Mouse (Mus musculus) embryonic facial prominence, embryonic 13.5 days (tissue): ENCODE measurements at regions not wholly inside any gene's neighbourhood (a gene's known extent, or its start where the extent isn't known, plus 50 kb on each side); places are given as distances from the start of the nearest gene placed in this dataset.
"Not testable (repeated sequence)": the region's sequence is repeated elsewhere in the genome, so short reads cannot be mapped to it uniquely, and the experiment has no call there.

ENCODE experiments used
- ATAC-seq: fragments of 200-750 bp; cut with Nextera tagmentation; 2 replicates; pipeline ENCODE4 v1.8.0; 2017; ENCODE audit warnings: low read depth; ENCODE audit not compliant: insufficient number of reproducible peaks, insufficient read depth, low FRiP score, low TSS enrichment
- H3K27ac ChIP-seq: fragments of 300-500 bp; sonication (generic); 2 replicates; pipeline ENCODE4 v1.5.1; 2015; ENCODE audit warnings: moderate library complexity, mild to moderate bottlenecking, inconsistent platforms
- H3K27me3 ChIP-seq: fragments of 300-500 bp; sonication (generic); 2 replicates; pipeline ENCODE4 v1.6.1; 2015; ENCODE audit warnings: mild to moderate bottlenecking, inconsistent platforms
- H3K36me3 ChIP-seq: fragments of 300-500 bp; sonication (generic); 2 replicates; pipeline ENCODE4 v1.6.1; 2015; ENCODE audit warnings: mild to moderate bottlenecking, inconsistent platforms
- H3K4me1 ChIP-seq: fragments of 300-500 bp; sonication (generic); 2 replicates; pipeline ENCODE4 v1.6.1; 2015; ENCODE audit warnings: inconsistent platforms
- H3K4me2 ChIP-seq: fragments of 300-500 bp; sonication (generic); 2 replicates; pipeline ENCODE4 v1.6.1; 2015; ENCODE audit warnings: moderate library complexity, mild to moderate bottlenecking, inconsistent platforms
- H3K4me3 ChIP-seq: fragments of 300-500 bp; sonication (generic); 2 replicates; pipeline ENCODE4 v1.5.1; 2015; ENCODE audit warnings: mild to moderate bottlenecking, inconsistent platforms
- H3K9ac ChIP-seq: fragments of 300-500 bp; sonication (generic); 2 replicates; pipeline ENCODE4 v1.6.1; 2015; ENCODE audit warnings: mild to moderate bottlenecking, inconsistent platforms
- H3K9me3 ChIP-seq: fragments of 300-500 bp; sonication (generic); 2 replicates; pipeline ENCODE4 v1.6.1; 2016; ENCODE audit warnings: inconsistent platforms
- WGBS: fragments of 180-500 bp; shearing (Covaris S2); methylation state at CpG from one replicate; pipeline ENCODE4 v1.1.7; 2015; ENCODE audit warnings: mixed read lengths; 5-methylcytosine and 5-hydroxymethylcytosine counted together

DNA sequence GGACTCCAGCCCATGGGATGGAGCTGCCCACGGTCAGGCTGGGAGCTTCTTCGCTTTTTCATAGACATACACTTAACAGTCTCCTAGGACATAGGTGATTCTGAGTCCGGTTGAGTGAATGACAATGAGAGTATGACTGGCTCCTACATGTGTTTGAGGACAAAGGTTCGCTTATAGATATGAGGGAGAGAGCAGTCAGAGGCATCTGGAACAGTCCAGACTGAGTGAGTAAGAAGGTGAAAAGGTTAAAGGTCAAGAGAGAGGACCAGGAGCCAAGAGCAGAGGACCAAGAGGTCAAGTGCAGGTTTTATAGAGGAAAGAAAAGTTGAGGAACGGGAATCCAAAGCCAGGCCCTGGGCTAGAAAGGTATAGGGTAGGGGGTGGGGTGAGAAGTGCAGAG lies 68.7 kb upstream of the Tbl1xr1 start:
- Histone ChIP-seq H3K9me3 (no peaks in the 10 kb centered on the region), H3K27ac (no peak overlapping the region), H3K4me1 (no peaks in the 10 kb centered on the region), H3K4me2 (no peak overlapping the region), H3K36me3 (no peaks in the 10 kb centered on the region), H3K9ac (no peak overlapping the region), H3K4me3 (no peak overlapping the region), H3K27me3 (no peaks in the 10 kb centered on the region)
- WGBS: 83% methylated on average over 5 of the region's 5 CpGs
- no peak for ATAC-seq

DNA sequence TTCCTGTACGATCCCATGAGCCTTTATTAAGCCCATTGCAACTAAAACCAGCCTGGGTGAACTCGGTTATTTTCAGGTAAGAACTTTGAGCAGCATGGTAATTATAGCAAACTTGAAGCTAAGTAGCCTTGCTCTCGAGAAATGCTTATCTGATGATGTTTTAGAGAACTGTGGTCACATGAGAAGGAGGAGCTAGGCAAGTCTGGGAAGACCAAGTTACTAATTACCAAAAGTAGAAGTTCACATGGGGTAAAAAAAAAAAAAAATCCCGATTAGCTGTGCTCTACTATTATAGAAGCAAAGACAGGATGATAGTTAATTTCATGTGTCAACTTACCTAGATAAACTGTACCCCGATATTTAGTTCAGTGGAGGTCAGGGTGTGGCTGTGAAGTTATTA lies 68.0 kb upstream of the Tbl1xr1 start:
- ATAC-seq: no peak

DNA sequence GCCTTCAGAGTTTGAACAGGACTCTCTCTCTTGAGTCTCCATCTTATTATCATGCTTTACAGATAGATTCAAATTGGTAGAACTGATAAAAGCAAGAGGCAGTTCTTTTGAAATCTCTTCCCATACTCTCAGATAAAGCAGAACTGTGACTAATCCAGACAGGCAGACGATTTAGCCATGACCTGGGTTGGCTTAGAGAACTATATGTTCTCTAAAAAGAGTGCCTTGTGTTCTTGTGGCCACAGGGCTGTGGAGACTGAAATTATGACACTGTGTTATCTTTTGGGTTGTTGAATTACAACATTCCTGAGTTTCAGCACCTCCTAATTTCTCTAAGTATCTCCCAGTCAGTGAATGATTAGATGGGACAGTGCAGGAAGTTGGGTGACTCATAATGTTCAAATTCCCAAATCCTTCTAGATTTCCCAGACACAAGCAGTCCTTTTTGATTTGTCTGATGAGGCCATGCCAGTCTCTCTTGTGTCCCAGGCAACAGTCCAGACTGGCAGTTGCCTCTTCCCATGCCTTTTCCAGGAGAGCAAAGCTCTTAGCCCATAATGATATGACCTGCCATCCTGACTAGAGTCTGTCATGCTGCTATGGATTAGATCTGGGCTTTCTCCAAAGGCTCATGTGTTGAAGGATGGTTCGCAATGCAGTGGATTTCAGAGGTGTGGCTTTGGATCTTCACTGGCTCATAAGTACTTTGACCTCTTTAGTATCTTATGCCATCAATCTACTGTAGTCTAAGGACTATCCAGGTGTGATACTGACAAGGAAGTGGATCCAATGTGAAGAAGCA lies 66.4 kb upstream of the Tbl1xr1 start:
- no peaks in the 10 kb centered on the region for H3K4me1 ChIP-seq
- no peak overlapping the region for H3K4me2 ChIP-seq
- no peaks in the 10 kb centered on the region for H3K36me3 ChIP-seq
- H3K9ac ChIP-seq: no peak overlapping the region
- no peaks in the 10 kb centered on the region for H3K27me3 ChIP-seq
- H3K4me3 ChIP-seq: no peak overlapping the region
- H3K9me3 ChIP-seq: no peaks in the 10 kb centered on the region
- H3K27ac ChIP-seq: no peak overlapping the region
- 68% methylated on average over 2 of the region's 2 CpGs for WGBS
- no peak for ATAC-seq

More for the DNA sequence above, 68.0 kb upstream of the Tbl1xr1 start:
- H3K9me3 ChIP-seq: no peaks in the 10 kb centered on the region
- H3K4me1 ChIP-seq: no peaks in the 10 kb centered on the region
- H3K36me3 ChIP-seq: no peaks in the 10 kb centered on the region
- H3K4me2 ChIP-seq: no peak overlapping the region
- no peak overlapping the region for H3K9ac ChIP-seq
- no peaks in the 10 kb centered on the region for H3K27me3 ChIP-seq
- H3K4me3 ChIP-seq: no peak overlapping the region
- WGBS: 77% methylated on average over 5 of the region's 5 CpGs
- no peak overlapping the region for H3K27ac ChIP-seq

DNA sequence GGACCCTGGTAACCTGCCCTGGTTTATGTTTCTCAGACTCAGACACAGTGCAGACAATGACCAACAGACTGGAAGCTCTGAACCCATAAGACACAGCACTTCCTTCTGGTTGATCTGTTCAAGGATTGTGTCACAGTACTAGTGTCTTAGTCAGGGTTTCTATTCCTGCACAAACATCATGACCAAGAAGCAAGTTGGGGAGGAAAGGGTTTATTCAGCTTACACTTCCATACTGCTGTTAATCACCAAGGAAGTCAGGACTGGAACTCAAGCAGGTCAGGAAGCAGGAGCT lies 65.8 kb upstream of the Tbl1xr1 start:
- H3K27me3 ChIP-seq, ATAC-seq, H3K36me3 ChIP-seq, H3K4me3 ChIP-seq, H3K4me1 ChIP-seq, H3K27ac ChIP-seq, H3K9ac ChIP-seq, H3K4me2 ChIP-seq, H3K9me3 ChIP-seq: not testable (repeated sequence)

DNA sequence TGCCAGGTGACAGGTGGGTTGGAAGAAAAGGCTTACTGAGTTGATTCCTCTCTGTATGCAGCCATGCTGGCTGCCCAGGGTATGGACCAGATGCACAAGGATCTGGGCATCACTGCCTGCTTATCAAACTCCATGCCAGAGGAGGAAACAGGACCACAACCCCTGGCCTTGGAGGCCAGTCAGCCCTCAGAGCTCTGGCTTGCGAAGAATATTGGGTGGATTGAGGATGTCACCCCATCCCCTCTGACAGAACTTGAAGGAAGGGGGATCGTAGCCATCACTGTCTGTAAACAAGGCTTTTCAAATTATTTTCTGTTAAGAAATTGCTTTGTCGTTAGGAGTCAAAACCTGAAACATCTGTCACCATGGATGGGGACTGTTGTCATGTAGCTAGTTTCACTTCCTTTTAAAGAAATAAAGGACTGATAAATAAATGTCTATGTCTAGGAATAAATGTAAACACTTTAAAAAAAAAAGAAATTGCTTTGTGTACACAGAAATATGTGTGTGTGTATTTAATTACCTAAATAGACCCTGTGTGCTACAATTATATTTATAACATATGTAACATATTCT lies 55.0 kb upstream of the Tbl1xr1 start:
- WGBS: 66% methylated on average over 3 of the region's 3 CpGs
- no peaks in the 10 kb centered on the region for H3K27me3 ChIP-seq
- no peak for ATAC-seq

DNA sequence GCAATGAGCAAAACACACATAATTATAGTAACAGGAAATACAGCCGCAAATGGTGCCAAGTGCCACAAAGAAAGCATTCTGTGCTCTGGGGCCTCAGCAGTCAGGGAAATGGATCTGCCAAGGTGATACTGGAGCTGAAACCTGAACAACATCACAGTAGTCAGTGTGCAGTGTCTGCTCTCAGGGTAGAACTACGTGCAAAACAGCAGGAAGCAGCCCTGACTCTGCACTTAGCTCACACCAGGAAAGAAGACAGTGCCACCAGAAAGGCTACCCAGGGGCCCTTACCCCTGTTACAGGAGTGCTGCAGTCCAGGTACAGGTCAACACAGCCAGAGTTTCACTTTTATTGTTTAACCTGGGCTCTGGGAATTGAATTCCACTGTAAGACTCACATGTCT lies 54.0 kb upstream of the Tbl1xr1 start:
- Histone ChIP-seq H3K4me2 (no peak overlapping the region), H3K36me3 (no peaks in the 10 kb centered on the region), H3K9me3 (no peaks in the 10 kb centered on the region), H3K4me3 (no peak overlapping the region), H3K4me1 (peaks cover 29% of the 10 kb centered on the region), H3K27ac (no peak overlapping the region), H3K27me3 (no peaks in the 10 kb centered on the region), H3K9ac (no peak overlapping the region)
- ATAC-seq: no peak
- WGBS: 44% methylated on average over 2 of the region's 2 CpGs

More for the DNA sequence above, 55.0 kb upstream of the Tbl1xr1 start:
- Histone ChIP-seq H3K4me1 (peaks cover 29% of the 10 kb centered on the region), H3K9ac (no peak overlapping the region), H3K9me3 (no peaks in the 10 kb centered on the region), H3K4me2 (no peak overlapping the region), H3K36me3 (no peaks in the 10 kb centered on the region), H3K4me3 (no peak overlapping the region), H3K27ac (no peak overlapping the region)

DNA sequence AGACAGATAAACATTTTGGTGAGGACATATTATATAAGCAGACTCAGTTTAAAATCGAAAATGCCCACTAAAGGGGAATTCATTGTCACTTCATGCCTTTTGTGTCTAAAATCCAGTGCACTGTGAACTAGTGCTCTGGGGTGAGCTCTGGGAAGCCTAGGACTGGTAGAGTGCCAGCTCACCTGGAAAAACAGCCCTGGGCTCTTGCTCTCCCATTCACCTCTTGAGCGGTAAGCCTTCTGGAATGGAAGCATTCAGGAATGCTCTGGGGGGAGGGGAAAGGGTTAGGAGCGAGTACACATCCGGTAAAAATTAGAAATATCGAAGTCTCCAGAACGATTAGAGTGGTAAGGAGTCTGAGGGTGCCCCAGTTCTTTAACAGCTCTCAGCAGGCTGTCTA lies 53.4 kb upstream of the Tbl1xr1 start:
- peaks cover 29% of the 10 kb centered on the region for H3K4me1 ChIP-seq
- no peaks in the 10 kb centered on the region for H3K27me3 ChIP-seq
- no peaks in the 10 kb centered on the region for H3K36me3 ChIP-seq
- H3K4me3 ChIP-seq: no peak overlapping the region
- no peaks in the 10 kb centered on the region for H3K9me3 ChIP-seq
- H3K9ac ChIP-seq: no peak overlapping the region
- 23% methylated on average over 6 of the region's 6 CpGs for WGBS
- H3K27ac ChIP-seq: no peak overlapping the region
- ATAC-seq: no peak
- no peak overlapping the region for H3K4me2 ChIP-seq

DNA sequence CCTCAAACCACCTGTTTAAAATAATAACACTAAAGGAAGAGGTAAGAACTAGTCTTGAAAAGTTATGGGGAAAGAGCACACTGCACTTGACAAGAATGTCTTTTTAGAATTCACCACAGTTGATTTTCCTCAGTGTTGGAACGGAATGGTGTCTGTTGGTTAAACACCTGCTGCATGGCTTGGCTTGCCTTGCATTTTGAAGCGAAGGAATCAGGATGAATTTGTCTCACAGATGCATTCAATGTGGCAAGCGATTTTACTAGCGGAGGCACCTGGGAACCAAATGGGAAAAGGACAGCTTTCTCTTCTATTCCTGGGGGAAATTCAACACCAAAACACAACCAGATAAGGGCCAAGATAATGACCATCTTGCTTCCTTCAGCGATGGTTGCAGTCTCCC lies 52.9 kb upstream of the Tbl1xr1 start:
- Histone ChIP-seq H3K27ac (no peak overlapping the region), H3K36me3 (no peaks in the 10 kb centered on the region), H3K9ac (no peak overlapping the region), H3K4me3 (no peak overlapping the region), H3K9me3 (no peaks in the 10 kb centered on the region), H3K27me3 (no peaks in the 10 kb centered on the region), H3K4me2 (no peak overlapping the region), H3K4me1 (peaks cover 29% of the 10 kb centered on the region)
- no peak for ATAC-seq
- WGBS: 57% methylated on average over 5 of the region's 5 CpGs

DNA sequence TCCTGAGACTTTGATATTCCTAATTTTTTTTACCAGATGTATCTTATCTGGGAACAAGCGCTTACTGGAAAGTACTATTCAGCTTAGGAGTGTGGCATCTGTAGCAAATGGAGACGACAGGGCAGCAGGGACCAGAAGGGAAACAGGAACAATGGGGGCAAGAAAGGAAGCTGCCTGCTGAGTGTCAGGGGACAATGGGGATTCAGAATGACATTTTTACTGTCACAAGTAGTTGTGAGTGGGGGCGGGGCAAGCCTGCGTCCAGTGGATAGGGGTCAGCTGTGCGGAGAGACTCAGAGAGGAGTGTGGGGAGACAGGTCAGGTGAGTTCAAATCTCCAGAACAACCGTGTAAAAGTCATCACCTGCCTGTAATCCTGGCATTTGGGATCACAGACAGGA lies 52.3 kb upstream of the Tbl1xr1 start:
- Histone ChIP-seq H3K27me3 (no peaks in the 10 kb centered on the region), H3K4me1 (peaks cover 29% of the 10 kb centered on the region), H3K4me3 (no peak overlapping the region), H3K27ac (no peak overlapping the region), H3K36me3 (no peaks in the 10 kb centered on the region), H3K4me2 (no peak overlapping the region), H3K9me3 (no peaks in the 10 kb centered on the region), H3K9ac (no peak overlapping the region)
- WGBS: 35% methylated on average over 6 of the region's 6 CpGs
- ATAC-seq: no peak

DNA sequence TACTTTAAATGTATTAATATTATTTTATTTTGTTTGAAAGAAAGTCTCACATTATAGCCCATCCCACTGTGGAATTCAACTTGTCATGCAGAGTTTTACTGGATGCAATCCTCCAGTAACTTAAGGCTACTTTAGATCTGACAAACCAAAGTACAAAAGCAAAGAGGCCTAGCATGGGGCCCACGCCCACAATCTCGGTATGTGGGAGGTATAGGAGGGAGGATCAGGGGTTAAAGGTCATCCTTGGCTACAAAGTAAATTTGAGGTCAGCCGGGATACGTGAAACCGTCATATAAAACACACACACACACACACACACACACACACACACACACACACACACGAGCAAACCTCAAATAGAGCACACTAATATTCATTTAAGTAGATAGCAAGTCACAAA lies 51.3 kb upstream of the Tbl1xr1 start:
- Histone ChIP-seq H3K9ac (no peak overlapping the region), H3K4me1 (peaks cover 29% of the 10 kb centered on the region), H3K4me2 (no peak overlapping the region), H3K4me3 (no peak overlapping the region), H3K27me3 (no peaks in the 10 kb centered on the region), H3K36me3 (no peaks in the 10 kb centered on the region), H3K9me3 (no peaks in the 10 kb centered on the region), H3K27ac (no peak overlapping the region)
- no peak for ATAC-seq
- 15% methylated on average over 6 of the region's 6 CpGs for WGBS

DNA sequence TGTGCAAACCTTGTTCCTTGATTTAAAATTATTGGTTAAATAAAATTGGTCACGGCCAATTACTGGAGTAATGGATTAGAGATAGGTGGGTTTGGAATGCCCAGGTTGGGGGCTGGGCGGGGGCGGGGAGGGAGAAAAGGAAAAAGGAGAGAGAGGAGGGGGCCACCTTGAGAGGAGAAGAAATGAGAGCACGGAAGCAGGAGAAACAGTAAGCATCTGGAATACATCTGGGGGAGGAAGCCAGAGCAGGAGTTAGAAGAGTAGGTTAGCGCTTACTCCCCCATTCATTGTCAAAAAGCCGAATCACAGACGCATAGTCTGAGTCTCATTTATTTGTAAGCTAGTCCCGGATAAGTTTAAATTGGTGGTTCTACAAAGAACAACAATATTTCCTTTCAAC lies 50.8 kb upstream of the Tbl1xr1 start:
- WGBS: 20% methylated on average over 8 of the region's 8 CpGs
- no peaks in the 10 kb centered on the region for H3K27me3 ChIP-seq
- H3K9ac ChIP-seq: no peak overlapping the region
- no peak for ATAC-seq
- no peaks in the 10 kb centered on the region for H3K9me3 ChIP-seq
- no peak overlapping the region for H3K4me3 ChIP-seq
- peaks cover 29% of the 10 kb centered on the region for H3K4me1 ChIP-seq
- H3K36me3 ChIP-seq: no peaks in the 10 kb centered on the region
- no peak overlapping the region for H3K4me2 ChIP-seq
- H3K27ac ChIP-seq: no peak overlapping the region; the same call in 1 of the 2 replicates
